Mouse (Mus musculus): ENCODE measurements around the gene Gm36079. TPM values are rescaled to one million over a fixed set of nuclear protein-coding genes. Genes with fewer than 3 reads are reported as not detected.
"Not testable (repeated sequence)": the region's sequence is repeated elsewhere in the genome, so short reads cannot be mapped to it uniquely, and the experiment has no call there.

Gene Gm36079
- polyA plus RNA-seq, 1 experiment from 2014 or later = not detected

- not testable (repeated sequence) for ATAC-seq (ENCODE audit: insufficient read depth); H3K4me1 ChIP-seq (replicated peaks)
Measured at GRCm38 (mm10) chr13:120036577-120037115, 9.8 kb upstream of the Gm36079 start.

DNA sequence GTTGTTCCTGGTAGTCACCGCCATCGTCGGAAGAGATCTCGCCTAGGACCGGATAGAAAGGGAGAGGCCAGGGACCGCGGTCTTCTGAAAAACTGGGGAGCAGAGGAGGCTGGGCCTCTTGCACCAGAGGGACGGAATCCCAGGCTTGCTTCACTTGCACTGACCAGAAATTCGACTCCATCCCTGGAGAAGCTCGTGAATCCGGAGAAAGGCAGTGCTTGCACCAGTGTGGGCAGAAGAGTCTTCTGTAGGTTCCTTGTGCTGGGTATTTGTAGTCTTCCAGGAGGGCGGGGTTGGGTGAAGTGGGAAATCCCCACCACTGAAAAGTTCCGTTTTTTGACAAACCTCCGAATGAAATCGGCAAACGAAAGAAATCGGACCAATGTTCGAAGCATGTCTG lies 8.3 kb upstream of the Gm36079 start:
- WGBS (ENCODE audit: insufficient replicate concordance) = 6% methylated on average over 7 of the region's 18 CpGs
- not testable (repeated sequence) for H3K4me3 ChIP-seq (replicated peaks); H3K9ac ChIP-seq; H3K9me3 ChIP-seq (replicated peaks); H3K4me2 ChIP-seq; H3K36me3 ChIP-seq (replicated peaks); H3K27ac ChIP-seq (replicated peaks); H3K4me1 ChIP-seq (replicated peaks); ATAC-seq (ENCODE audit: insufficient read depth)
- H3K27me3 ChIP-seq = peaks cover 31% of the 10 kb centered on the region

More at GRCm38 (mm10) chr13:120036577-120037115, 9.8 kb upstream of the Gm36079 start:
- not testable (repeated sequence) for H3K4me3 ChIP-seq (replicated peaks); H3K36me3 ChIP-seq (replicated peaks); H3K27ac ChIP-seq (replicated peaks); H3K9ac ChIP-seq; H3K9me3 ChIP-seq (replicated peaks); H3K4me2 ChIP-seq
- 1% methylated on average over 25 of the region's 25 CpGs for WGBS (ENCODE audit: insufficient replicate concordance)
- H3K27me3 ChIP-seq = peaks cover 29% of the 10 kb centered on the region

GRCm38 (mm10) chr13:120034637-120035036 lies 7.8 kb upstream of the Gm36079 start:
- not testable (repeated sequence) for ATAC-seq (ENCODE audit: insufficient read depth); H3K9me3 ChIP-seq (replicated peaks); H3K27ac ChIP-seq (replicated peaks); H3K4me3 ChIP-seq (replicated peaks); H3K4me2 ChIP-seq; H3K4me1 ChIP-seq (replicated peaks); H3K9ac ChIP-seq; H3K36me3 ChIP-seq (replicated peaks)
- 5% methylated on average over 3 of the region's 10 CpGs for WGBS (ENCODE audit: insufficient replicate concordance)
- peaks cover 31% of the 10 kb centered on the region for H3K27me3 ChIP-seq

- not testable (repeated sequence) for ATAC-seq (ENCODE audit: insufficient read depth); H3K4me3 ChIP-seq (replicated peaks); H3K27ac ChIP-seq (replicated peaks); H3K4me1 ChIP-seq (replicated peaks); H3K9me3 ChIP-seq (replicated peaks); H3K36me3 ChIP-seq (replicated peaks); H3K4me2 ChIP-seq; H3K9ac ChIP-seq
- peaks cover 36% of the 10 kb centered on the region for H3K27me3 ChIP-seq
- WGBS (ENCODE audit: insufficient replicate concordance) = 3% methylated on average over 19 of the region's 19 CpGs
Measured at GRCm38 (mm10) chr13:120033516-120034190, 6.8 kb upstream of the Gm36079 start.

GRCm38 (mm10) chr13:120031676-120032075 lies 4.9 kb upstream of the Gm36079 start:
- H3K27ac ChIP-seq (replicated peaks); H3K4me3 ChIP-seq (replicated peaks); H3K36me3 ChIP-seq (replicated peaks); H3K4me2 ChIP-seq; H3K9ac ChIP-seq; ATAC-seq (ENCODE audit: insufficient read depth); H3K9me3 ChIP-seq (replicated peaks); H3K4me1 ChIP-seq (replicated peaks): not testable (repeated sequence)
- peaks cover 30% of the 10 kb centered on the region for H3K27me3 ChIP-seq
- 3% methylated on average over 16 of the region's 16 CpGs for WGBS (ENCODE audit: insufficient replicate concordance)

DNA sequence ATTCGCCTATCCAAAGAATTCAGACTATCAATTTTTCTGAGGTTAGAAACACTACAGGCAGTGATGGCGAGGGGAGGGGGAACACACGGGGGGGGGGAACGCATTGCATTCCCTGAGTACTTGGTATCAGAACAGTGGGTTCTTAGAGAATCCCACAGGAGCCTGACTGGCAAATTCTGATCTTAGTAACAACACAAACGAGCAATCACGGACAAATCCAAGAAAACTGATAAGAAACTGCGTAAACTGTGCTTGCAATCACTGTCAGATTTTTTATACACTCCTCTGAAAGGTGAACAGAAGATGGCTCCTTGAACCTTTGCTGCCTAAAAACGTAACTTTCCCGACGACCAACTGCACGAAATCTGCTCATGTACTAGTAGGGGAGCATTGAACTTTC lies 557 bp upstream of the Gm36079 start:
- not testable (repeated sequence) for ATAC-seq (ENCODE audit: insufficient read depth); H3K36me3 ChIP-seq (replicated peaks); H3K27ac ChIP-seq (replicated peaks); H3K4me3 ChIP-seq (replicated peaks); H3K9me3 ChIP-seq (replicated peaks); H3K4me2 ChIP-seq; H3K4me1 ChIP-seq (replicated peaks); H3K9ac ChIP-seq
- 3% methylated on average over 11 of the region's 11 CpGs for WGBS (ENCODE audit: insufficient replicate concordance)
- H3K27me3 ChIP-seq = peaks cover 34% of the 10 kb centered on the region

- not testable (repeated sequence) for H3K9ac ChIP-seq; H3K36me3 ChIP-seq (replicated peaks); H3K27ac ChIP-seq (replicated peaks); H3K4me2 ChIP-seq; H3K4me1 ChIP-seq (replicated peaks); H3K9me3 ChIP-seq (replicated peaks); ATAC-seq (ENCODE audit: insufficient read depth); H3K4me3 ChIP-seq (replicated peaks)
- 2% methylated on average over 3 of the region's 13 CpGs for WGBS (ENCODE audit: insufficient replicate concordance)
- H3K27me3 ChIP-seq = peaks cover 34% of the 10 kb centered on the region
Measured at GRCm38 (mm10) chr13:120026373-120026772, 438 bp downstream of the Gm36079 start.

GRCm38 (mm10) chr13:120025576-120025975 lies 1.2 kb downstream of the Gm36079 start:
- ATAC-seq (ENCODE audit: insufficient read depth); H3K4me1 ChIP-seq (replicated peaks); H3K4me3 ChIP-seq (replicated peaks); H3K9ac ChIP-seq; H3K9me3 ChIP-seq (replicated peaks); H3K36me3 ChIP-seq (replicated peaks); H3K27ac ChIP-seq (replicated peaks); H3K4me2 ChIP-seq: not testable (repeated sequence)
- H3K27me3 ChIP-seq = peaks cover 32% of the 10 kb centered on the region
- 11% methylated on average over 4 of the region's 4 CpGs for WGBS (ENCODE audit: insufficient replicate concordance)

DNA sequence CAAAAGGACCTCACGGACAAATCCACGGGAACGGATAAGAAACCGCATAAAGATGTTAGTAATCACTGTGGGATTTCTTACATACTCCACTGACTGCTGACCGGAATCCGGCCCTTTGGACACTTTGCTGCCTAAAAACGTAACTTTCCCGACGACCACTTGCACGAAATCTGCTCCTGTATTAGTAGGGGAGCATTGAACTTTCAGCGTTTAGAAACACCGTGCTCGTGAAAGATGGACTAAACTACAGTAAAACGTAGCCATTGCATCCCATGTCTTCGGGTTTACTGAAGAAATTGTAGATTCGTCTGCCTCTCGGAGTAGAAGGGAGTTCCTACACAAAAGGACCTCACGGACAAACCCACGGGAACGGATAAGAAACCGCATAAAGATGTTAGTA lies 1.8 kb downstream of the Gm36079 start:
- H3K4me3 ChIP-seq (replicated peaks); H3K36me3 ChIP-seq (replicated peaks); H3K27ac ChIP-seq (replicated peaks); H3K9ac ChIP-seq; H3K9me3 ChIP-seq (replicated peaks); H3K4me1 ChIP-seq (replicated peaks); ATAC-seq (ENCODE audit: insufficient read depth); H3K4me2 ChIP-seq: not testable (repeated sequence)
- peaks cover 32% of the 10 kb centered on the region for H3K27me3 ChIP-seq
- 4% methylated on average over 21 of the region's 21 CpGs for WGBS (ENCODE audit: insufficient replicate concordance)

DNA sequence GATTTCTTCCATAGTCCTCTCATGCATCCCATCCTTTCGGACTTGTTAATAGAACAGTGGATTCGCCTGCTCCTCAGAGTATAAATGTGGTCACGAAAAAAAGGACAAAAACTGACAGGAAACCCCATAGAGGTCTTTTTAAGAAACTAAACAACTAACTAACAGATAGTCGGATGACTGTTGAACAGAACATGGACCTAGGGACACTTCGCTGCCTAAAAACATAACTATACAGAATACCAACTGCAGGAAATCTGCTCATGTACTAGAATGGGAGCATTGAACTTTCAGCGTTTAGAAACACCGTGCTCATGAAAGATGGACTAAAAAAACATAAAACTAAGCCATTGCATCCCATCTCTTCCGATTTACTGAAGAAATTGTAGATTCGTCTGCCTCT lies 2.2 kb downstream of the Gm36079 start:
- whole genome bisulfite sequencing (ENCODE audit: insufficient replicate concordance) = 10% methylated on average over 9 of the region's 9 CpGs
- H3K27me3 ChIP-seq = peaks cover 32% of the 10 kb centered on the region
- not testable (repeated sequence) for H3K9me3 ChIP-seq (replicated peaks); H3K4me1 ChIP-seq (replicated peaks); H3K27ac ChIP-seq (replicated peaks); H3K4me3 ChIP-seq (replicated peaks); H3K36me3 ChIP-seq (replicated peaks); H3K4me2 ChIP-seq; ATAC-seq (ENCODE audit: insufficient read depth); H3K9ac ChIP-seq

DNA sequence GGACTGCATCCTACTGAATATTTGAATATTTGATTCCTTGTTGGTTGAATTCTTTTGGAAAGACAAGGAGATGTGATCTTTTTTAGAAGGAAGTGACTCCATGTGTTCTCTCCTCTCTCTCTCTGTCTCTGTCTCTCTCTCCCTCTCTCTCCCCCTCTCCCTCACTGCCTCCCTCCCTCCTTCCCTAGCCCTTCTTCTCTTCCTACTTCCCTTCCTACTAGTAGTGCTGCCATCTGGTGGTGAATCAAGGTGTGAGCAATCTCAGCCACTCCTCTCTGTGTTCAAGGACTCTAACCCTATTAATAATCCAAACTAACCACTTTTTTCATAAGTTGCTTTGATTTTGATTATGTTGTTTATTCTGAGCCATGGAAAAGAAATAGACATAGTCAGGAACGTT lies 5.3 kb downstream of the Gm36079 start:
- not testable (repeated sequence) for H3K9me3 ChIP-seq (replicated peaks); H3K9ac ChIP-seq; H3K36me3 ChIP-seq (replicated peaks); H3K4me1 ChIP-seq (replicated peaks); H3K4me2 ChIP-seq; H3K27ac ChIP-seq (replicated peaks); H3K4me3 ChIP-seq (replicated peaks); ATAC-seq (ENCODE audit: insufficient read depth)
- WGBS (ENCODE audit: insufficient replicate concordance) = no CpG with 5 or more reads among the region's 1 CpGs
- peaks cover 19% of the 10 kb centered on the region for H3K27me3 ChIP-seq
